In the genomic region with DNA sequence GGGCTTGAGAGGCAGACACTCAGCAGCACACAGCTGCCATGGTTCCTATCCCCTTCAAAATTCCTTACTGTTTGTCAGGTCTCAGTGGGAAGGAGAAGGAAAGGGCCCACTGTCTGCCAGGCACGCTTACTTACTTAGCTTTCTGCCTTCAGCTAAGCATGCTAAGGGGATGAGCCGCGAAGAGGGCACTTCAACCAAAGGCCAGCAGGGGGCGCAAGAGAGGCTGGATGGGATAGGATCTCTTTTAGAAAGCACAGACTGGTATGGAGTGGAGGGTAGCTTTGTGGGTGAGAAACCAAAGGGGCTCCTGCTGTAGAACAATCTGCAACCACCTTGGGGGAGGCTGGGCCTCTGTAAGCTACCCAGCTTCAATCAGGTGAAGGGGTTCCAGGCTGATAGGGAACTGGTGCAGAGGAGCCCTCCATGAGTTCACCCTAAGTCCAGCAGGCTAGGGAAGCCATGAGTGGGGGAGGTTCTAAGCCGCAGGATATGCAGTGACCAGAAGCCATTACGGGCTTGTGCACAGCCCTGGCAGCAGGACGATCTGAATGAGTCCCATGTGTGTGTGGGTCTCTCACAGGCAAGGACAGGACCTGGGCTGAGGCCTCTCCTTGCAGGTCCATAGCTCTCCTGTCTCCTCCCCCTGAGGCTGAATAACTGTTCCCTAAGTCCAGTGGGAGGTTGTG, we compare ENCODE assay signal across 9 mouse cellular contexts. TPM values are rescaled to one million over a fixed set of nuclear protein-coding genes. Genes with fewer than 3 reads are reported as not detected.
DNase-seq lines count a peak whose midpoint lies in the region; ATAC-seq and TF ChIP-seq lines count a peak whose summit lies in the region.
"Had no signal": no experiment of that assay in that cellular context is flagged by ENCODE, and none has a peak within 500 bp of the region (broad histone marks: within the 10 kb centered on the region; RNA-seq: fewer than 3 reads in every experiment).

No protein-coding gene starts in this region.

- H3K4me3 ChIP-seq in embryonic facial prominence, embryonic 10.5 days, result no peak overlapping the region
- H3K4me3 ChIP-seq in liver, postnatal 0 days (ENCODE audit: low read depth, low read length), result no peak overlapping the region
- no peak overlapping the region for H3K4me3 ChIP-seq in neural tube, embryonic 14.5 days (ENCODE audit: low read depth, low read length)
- H3K4me3 ChIP-seq: heart, embryonic 13.5 days had no signal

- WGBS in embryonic facial prominence, embryonic 10.5 days, result 35% methylated on average over 7 of the region's 7 CpGs
- 30% methylated on average over 7 of the region's 7 CpGs for WGBS in liver, postnatal 0 days (ENCODE audit: insufficient replicate concordance)
- WGBS in neural tube, embryonic 14.5 days, result 30% methylated on average over 7 of the region's 7 CpGs

- no peaks in the 10 kb centered on the region for H3K36me3 ChIP-seq in embryonic facial prominence, embryonic 10.5 days (replicated peaks)
- H3K36me3 ChIP-seq in liver, postnatal 0 days (replicated peaks; ENCODE audit: insufficient read depth, low read length), result no peaks in the 10 kb centered on the region
- H3K36me3 ChIP-seq in neural tube, embryonic 14.5 days (ENCODE audit: control insufficient read depth, insufficient read depth, low read length), result no peaks in the 10 kb centered on the region
- H3K36me3 ChIP-seq: heart, embryonic 13.5 days had no signal

- ATAC-seq in CD4-positive, CD25-positive, alpha-beta regulatory T cell, adult 4 months, result peak; percentile 83
- ATAC-seq in liver, postnatal 0 days, result no peak
- peak; percentile 54; the same call in 1 of the 2 replicates for ATAC-seq in neural tube, embryonic 14.5 days (ENCODE audit: low read depth)

- no peak overlapping the region for H3K9ac ChIP-seq in liver, postnatal 0 days (replicated peaks)
- no peak overlapping the region for H3K9ac ChIP-seq in neural tube, embryonic 14.5 days (replicated peaks; ENCODE audit: low read depth, low read length)
- H3K9ac ChIP-seq: heart, embryonic 13.5 days had no signal

- no peak overlapping the region for H3K27ac ChIP-seq in embryonic facial prominence, embryonic 10.5 days (replicated peaks)
- no peak overlapping the region for H3K27ac ChIP-seq in liver, postnatal 0 days (ENCODE audit: low read depth)
- H3K27ac ChIP-seq in neural tube, embryonic 14.5 days (ENCODE audit: low read depth, low read length), result no peak overlapping the region
- H3K27ac ChIP-seq: heart, embryonic 13.5 days had no signal

- peaks cover 14% of the 10 kb centered on the region; the same call in 1 of the 2 replicates for H3K27me3 ChIP-seq in embryonic facial prominence, embryonic 10.5 days (replicated peaks; ENCODE audit: low read depth, poor library complexity, severe bottlenecking)
- H3K27me3 ChIP-seq in liver, postnatal 0 days (ENCODE audit: insufficient read depth, low read length), result no peaks in the 10 kb centered on the region
- no peaks in the 10 kb centered on the region for H3K27me3 ChIP-seq in neural tube, embryonic 14.5 days (ENCODE audit: control insufficient read depth, insufficient read depth, low read length)

- H3K4me2 ChIP-seq in liver, postnatal 0 days (ENCODE audit: low read depth, low read length), result no peak overlapping the region
- H3K4me2 ChIP-seq in neural tube, embryonic 14.5 days (ENCODE audit: low read depth, low read length), result no peak overlapping the region
- H3K4me2 ChIP-seq: heart, embryonic 13.5 days had no signal

- H3K4me1 ChIP-seq in embryonic facial prominence, embryonic 10.5 days, result peaks cover 9% of the 10 kb centered on the region
- peaks cover 4% of the 10 kb centered on the region; the same call in 1 of the 2 replicates for H3K4me1 ChIP-seq in liver, postnatal 0 days (ENCODE audit: insufficient read depth)
- H3K4me1 ChIP-seq in neural tube, embryonic 14.5 days (ENCODE audit: control insufficient read depth, insufficient read depth, low read length), result no peaks in the 10 kb centered on the region

- H3K9me3 ChIP-seq in embryonic facial prominence, embryonic 10.5 days, result no peaks in the 10 kb centered on the region
- no peaks in the 10 kb centered on the region for H3K9me3 ChIP-seq in liver, postnatal 0 days (ENCODE audit: low read length)
- no peaks in the 10 kb centered on the region for H3K9me3 ChIP-seq in neural tube, embryonic 14.5 days (ENCODE audit: control insufficient read depth, low read length)
- H3K9me3 ChIP-seq: heart, embryonic 13.5 days had no signal

- peak; percentile 90 for DNase-seq in adrenal gland, postnatal 25 days
- DNase-seq in embryonic facial prominence, embryonic 10.5 days (ENCODE audit: low spot score), result peak; percentile 87
- peak; percentile 62 to 73 for DNase-seq in heart, adult 9 months (ENCODE audit: low spot score in 2 of 2)
- DNase-seq in kidney, postnatal 14 days, result peak; percentile 82
- peak; percentile 87 for DNase-seq in liver, postnatal 0 days
- peak; percentile 78 for DNase-seq in testis, postnatal 14 days (ENCODE audit: low spot score)

- TF ChIP-seq CTCF in liver, postnatal 0 days (IDR thresholded peaks at IDR 0.05; ENCODE audit: low read depth), result peak; percentile 95

- no peak for TF ChIP-seq EP300 in liver, postnatal 0 days (IDR thresholded peaks at IDR 0.05; ENCODE audit: low read depth)

RNA-seq across cellular contexts. Expression of gene Angpt4, which starts 19.5 kb away (rescaled TPM):
- not detected for polyA plus RNA-seq in CD4-positive, CD25-positive, alpha-beta regulatory T cell, adult 4 months (2017; shearing (Covaris generic))
- total RNA-seq in adrenal gland, postnatal 25 days (2021), result not detected in 2 replicates
- 0.27 and 0.73 TPM in 2 replicates for polyA plus RNA-seq in embryonic facial prominence, embryonic 10.5 days (2016; fragmentation: Nextera tagmentation; extraction: Ambion mirVana)
- 0.14 and 0.26 TPM in 2 replicates for polyA plus RNA-seq in liver, postnatal 0 days (2015; fragmentation: Nextera tagmentation; extraction: Ambion mirVana)
- 0.11 and 0.62 TPM in 2 replicates for polyA plus RNA-seq in neural tube, embryonic 14.5 days (2014; fragmentation: Nextera tagmentation; extraction: Ambion mirVana)

RNA-seq across cellular contexts. Expression of gene Fam110a, which starts 49.5 kb away (rescaled TPM):
- polyA plus RNA-seq in CD4-positive, CD25-positive, alpha-beta regulatory T cell, adult 4 months (2017; shearing (Covaris generic)), result 10 to 100 TPM; 16.2 to 31.3 TPM
- 8.8 and 12.7 TPM in 2 replicates for total RNA-seq in adrenal gland, postnatal 25 days (2021)
- polyA plus RNA-seq in embryonic facial prominence, embryonic 10.5 days (2016; fragmentation: Nextera tagmentation; extraction: Ambion mirVana), result 48.4 and 55.0 TPM in 2 replicates
- polyA plus RNA-seq in liver, postnatal 0 days (2015; fragmentation: Nextera tagmentation; extraction: Ambion mirVana), result 6.3 and 7.3 TPM in 2 replicates
- 36.3 and 36.6 TPM in 2 replicates for polyA plus RNA-seq in neural tube, embryonic 14.5 days (2014; fragmentation: Nextera tagmentation; extraction: Ambion mirVana)
